Mouse (Mus musculus): ENCODE data around the gene Gnao1.

Gene Gnao1

DNA sequence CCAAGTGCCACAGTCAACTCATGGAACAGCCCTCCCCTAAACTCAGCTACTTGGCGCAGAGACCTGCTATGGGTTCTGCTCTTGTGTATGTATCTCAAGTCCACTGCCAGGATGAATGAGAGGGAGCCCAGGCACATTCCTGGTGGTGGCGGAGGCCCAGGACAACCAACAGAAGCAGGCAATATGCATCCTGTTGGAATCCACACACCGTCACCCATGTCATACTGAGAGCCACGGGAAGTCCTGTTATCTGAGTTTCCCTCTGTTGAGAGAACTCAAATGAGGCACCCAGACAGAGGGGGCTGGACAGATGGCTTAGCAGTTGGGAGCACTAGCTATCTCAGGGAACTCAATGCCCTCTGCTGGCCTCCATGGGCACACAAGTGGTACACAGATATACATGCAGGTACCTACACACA, 131.9 kb downstream of the Gnao1 start:
- no peak for DNase-seq (ENCODE audit: low spot score)

DNA sequence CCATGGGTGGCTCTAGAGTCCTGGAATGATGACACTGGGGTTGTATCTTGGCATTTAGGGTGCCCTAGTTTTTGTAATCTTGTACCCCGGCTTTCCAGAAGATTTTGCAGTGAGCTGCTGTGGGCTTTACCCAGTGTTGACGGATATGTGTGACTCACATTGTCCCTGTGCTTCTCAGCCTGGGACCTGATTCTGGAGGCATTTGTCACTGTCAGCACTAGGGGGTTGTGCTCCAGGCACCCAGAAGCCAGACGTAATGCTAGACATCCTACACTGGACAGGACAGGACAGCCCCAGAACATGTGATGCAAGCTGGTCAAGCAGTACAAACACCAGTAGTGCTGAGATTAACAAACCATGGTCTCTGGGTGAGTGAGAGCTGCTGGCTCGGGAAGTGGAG, 136.0 kb downstream of the Gnao1 start:
- DNase-seq (ENCODE audit: low spot score) = no peak

DNA sequence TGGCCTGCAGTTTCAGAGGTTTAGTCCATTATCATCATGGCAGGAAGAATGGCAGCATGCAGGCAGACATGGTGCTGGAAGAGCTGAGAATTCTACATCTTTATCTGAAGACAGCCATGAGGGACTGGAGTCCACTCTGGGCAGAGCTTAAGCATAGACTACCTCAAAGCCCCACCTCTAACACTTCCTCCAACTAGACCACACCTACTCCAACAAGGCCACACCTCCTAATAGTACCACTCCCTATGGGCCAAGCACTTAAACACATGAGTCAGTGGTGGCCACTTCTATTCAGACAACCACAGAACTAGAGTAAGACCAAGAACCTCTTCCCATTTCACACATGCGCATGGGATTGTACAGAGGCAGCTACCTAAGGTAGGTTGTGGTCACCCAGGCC, 136.6 kb downstream of the Gnao1 start:
- DNase-seq (ENCODE audit: low spot score) = no peak

DNA sequence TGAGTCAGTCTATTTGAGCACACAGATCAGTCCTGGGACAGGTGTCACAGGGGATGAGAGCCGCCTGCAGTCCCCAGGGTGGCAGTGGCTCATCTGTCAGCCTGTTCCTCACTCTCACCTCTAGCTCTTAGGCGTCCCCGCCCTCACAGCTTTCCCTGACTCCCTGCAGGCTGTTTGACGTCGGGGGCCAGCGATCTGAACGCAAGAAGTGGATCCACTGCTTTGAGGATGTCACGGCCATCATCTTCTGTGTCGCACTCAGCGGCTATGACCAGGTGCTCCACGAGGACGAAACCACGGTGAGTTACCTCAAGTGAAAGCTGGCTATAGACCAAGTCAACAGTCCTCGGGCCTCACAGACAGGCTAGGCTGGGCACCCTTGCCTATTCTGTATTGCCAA, 140.4 kb downstream of the Gnao1 start:
- DNase-seq (ENCODE audit: low spot score) = no peak

DNA sequence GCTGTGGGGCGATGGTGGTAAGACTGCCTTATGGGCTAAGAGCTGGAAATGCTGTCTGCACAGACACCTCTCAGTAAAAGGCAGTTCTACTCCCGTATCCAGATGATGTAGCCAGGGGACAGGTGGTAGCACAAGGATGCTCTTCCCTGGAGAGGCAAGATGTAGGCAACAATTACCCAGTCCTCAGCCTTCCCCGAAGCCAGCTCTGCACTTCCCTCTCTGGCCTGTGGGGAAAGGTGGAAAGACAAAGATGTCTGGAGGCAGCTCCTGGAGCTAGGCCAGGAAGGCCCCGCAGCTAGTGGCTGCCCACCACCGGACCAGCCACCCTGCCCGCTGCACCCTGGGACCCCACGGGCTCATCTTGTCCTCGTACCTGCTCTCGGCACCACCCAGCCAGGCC, 142.7 kb downstream of the Gnao1 start:
- no peak for DNase-seq (ENCODE audit: low spot score)

DNA sequence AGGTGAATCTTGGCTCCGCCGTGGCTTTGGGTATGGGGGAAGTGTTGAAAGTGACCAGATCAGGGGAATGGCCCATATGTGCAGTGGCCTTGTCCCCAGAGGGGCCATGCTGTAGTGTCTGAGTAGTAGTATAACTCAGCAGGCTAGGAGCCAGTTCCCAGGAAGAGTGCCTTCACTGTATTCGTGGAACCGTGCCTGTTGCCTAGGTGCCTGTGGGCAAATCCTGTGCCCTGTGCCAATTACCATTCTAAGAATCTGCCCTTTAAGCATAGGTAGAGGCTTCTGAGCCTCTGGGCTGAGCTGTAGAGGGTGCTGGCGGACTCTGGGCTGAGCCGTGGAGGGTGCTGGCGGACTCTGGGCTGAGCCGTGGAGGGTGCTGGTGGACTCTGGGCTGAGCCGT, 148.6 kb downstream of the Gnao1 start:
- DNase-seq (ENCODE audit: low spot score) = no peak

DNA sequence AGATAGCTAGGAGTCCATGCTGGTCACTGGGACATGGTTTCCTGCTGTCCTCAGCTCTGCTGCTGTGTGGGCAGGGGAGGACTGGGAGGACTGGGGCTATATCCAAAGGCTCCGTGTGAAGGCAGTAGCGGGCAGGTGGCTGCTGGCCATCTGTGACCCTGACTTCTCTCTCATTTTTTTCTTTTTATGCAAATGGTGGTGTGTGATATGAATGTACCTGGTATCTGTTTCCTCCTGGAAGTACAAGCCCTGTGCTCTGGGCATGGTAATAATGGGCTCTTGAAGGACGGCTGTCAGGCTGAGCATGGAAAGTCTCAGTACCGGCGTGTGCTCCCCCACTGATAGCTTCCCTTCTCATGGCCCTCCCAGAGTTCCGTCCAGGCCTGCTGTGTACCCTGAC, 151.1 kb downstream of the Gnao1 start:
- no peak for DNase-seq (ENCODE audit: low spot score)

DNA sequence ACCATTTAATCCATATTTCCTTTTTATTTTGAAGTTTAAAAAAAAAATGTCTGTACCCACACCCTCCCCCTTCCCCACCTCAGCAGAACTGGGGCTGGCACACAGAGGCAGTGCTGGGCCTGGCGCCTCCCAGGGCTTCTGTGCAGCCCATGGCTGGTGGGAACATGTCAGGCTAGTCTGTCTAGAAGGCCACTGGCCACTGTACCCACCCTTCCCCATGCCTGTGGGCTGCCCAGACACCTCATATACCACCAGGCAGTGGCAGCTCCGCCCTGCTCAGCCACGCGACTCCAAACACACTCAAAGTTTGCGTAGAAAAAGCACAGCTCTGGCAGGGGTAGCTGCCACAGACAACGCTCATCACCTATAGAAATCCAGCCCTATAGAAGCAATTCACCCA, 158.5 kb downstream of the Gnao1 start:
- DNase-seq (ENCODE audit: low spot score) = no peak

DNA sequence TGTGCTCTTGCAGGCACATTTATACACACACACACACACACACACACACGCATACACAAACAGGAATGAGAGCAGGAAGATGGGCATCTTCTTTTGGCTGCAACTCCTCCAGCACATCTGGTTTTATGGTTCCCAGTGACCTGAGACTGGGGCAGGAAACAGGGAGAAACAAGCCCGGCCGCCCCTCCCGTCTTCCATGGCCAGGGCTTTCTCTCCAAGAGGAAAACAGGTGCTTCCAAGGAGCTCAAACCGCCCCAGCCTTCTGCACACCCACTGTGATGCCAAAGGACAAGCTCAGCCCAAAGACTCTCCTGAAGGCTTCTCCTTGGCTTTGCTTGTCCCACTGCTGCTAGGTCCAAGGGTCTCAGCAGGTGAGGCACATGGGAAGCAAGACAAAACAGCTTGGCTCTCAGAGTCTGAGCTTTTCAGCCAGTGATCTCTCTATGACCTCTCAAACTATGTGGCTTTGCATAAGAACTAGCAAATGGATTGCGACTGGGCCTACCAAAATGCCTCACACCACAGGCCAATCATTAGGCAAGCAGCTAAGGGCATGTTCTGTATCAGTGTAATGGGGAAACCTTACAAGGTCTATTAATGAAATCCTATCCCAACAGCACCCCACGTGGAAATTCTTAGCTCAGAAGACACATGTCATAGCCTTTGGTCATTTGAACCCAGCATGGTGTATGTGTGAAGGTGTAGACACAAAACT, 160.0 kb downstream of the Gnao1 start:
- DNase-seq (ENCODE audit: low spot score) = no peak

DNA sequence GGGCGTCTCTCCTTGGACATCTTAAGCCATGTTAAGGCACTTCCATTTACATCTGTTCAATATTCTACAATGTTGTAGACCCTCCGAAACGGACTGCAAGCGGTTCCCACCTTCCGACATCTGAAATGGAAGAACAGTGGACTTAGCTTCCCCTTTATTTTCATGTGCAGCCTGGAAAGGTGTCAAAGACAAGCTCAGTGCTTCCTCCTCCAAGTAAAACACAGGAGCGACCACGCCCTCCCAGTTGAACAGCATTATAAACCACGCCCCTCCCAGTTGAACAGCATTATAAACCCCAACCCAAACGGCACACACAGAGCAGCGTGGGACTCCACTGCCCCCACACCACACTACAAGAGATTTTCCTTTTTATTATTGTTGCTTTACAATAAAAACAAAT, 161.7 kb downstream of the Gnao1 start:
- no peak for DNase-seq (ENCODE audit: low spot score)

DNA sequence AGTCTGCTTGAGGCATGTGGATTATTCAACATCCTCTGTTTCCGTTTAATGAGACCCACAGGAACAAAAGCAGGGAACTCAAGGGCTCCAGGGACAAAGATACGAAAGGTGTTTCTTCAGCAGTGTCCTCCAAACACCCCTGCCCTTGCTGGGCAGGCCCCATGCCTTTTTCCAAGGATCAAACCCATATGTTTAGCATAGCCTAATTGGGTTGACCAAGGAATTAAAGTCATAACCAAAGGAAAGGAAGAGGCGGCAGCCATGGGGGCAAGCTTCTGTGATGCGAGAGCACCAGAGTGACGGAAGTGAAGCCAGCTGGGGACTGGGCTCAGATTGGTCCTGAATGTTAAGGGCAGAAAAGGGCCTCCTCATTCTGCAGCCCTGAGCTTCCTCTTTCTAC, 162.4 kb downstream of the Gnao1 start:
- no peak for DNase-seq (ENCODE audit: low spot score)

DNA sequence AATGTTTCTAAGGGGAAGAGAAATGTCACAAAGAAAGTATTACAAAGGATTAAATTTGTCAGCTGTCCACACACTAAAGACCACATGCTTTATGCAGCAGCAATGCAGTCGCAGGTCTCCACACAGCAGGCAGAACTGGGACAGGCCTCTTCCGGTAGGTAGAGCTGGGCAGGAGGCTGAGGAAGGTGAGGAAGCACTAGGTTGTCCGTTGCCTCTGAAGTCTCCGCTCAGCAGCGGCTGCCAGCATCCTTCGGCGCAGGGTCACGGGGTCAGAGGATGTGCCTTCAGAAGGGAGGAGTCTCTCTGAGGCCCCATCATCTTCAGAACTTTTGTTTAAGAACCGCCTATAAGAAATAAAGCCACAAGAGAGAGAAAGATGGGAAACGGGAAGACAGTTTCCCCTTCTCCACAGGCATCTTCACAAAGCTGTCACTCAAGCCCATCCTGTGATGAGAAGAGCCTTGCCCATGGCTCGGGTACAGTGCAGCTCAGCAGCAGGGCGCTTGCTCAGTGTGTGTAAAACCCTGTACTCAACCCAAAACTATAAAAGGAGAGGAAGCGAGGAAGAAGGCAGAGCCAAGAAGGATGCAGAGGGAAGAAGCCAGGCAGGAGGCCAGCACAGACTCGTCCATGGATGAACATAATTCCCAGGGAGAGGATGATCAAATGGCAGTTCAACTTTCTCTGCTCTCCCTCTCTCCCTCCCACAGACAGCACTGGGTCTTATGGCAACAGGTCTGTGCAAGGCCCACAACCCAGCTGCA, 163.4 kb downstream of the Gnao1 start:
- DNase-seq (ENCODE audit: low spot score) = no peak

DNA sequence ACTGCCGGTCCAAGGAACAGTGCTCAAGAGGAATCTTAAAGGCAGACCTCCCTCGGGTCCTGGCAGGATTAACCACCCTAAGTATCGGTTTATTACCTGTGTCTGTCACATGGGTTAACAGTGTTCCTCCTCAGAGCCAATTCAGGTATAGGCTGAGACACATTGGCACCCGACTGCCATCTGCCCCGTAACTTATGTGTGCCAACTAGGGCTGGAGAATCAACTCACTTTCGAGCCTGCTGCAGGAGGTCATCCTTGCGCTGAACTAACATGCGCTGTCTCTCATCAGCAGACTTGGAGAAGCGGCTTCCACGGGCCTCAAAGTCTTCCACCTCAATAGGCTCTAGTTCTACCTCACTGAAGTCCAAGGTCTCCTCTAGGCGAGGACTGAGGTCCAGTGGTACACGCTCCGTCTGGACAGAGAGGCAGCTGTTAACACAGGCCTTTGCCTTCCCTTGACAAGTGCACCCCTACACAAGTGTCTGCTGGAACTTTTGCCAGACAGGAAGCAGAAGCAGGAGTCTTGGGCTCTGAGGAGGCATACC, 164.1 kb downstream of the Gnao1 start:
- DNase-seq (ENCODE audit: low spot score) = no peak

DNA sequence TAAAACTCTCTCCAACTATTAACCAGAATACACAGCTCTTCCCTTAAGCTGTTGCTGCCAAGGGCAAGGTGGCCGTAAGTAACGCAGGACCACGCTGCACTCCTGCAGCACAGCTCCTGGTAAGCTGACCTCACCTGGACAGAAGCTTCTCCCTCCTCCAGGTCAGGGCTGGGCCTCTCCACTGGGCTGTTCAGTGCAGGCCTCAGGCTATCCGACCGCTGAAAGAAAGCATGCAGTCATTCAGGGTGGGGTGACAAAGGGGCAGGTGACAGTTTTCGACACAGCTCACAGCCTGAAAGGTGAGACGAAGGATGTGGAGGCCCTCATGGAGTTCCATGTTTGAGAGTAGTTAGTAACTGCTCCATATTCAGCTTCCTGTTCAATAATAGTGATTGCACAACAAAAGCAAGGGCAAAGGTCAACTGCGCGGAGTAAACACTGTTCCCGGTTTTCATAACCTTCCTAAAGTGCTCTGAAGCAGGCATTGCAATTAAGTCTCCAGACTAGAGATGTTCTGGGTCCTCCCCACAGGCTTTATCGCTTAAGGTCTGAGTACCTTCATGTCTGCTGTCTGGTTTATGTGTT, 164.9 kb downstream of the Gnao1 start:
- DNase-seq (ENCODE audit: low spot score) = no peak

DNA sequence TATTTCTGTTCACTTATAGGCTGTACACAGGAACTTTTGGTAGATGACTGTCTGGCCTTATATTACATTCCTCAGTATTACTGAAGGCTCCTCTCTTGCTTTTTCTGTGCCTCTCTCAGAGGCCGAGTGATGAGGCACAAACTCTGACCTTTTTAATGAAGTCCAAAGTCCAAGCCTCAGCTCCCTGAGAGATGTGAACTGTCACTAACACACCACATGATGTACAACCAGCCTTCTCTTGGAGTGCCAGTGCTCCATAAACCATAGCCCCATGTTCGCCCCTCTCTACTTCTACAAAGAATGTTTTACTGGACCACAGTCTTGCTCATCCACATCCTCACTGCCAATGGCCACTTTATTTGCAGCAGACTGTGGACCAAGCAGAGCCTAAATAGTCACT, 165.6 kb downstream of the Gnao1 start:
- DNase-seq (ENCODE audit: low spot score) = no peak

DNA sequence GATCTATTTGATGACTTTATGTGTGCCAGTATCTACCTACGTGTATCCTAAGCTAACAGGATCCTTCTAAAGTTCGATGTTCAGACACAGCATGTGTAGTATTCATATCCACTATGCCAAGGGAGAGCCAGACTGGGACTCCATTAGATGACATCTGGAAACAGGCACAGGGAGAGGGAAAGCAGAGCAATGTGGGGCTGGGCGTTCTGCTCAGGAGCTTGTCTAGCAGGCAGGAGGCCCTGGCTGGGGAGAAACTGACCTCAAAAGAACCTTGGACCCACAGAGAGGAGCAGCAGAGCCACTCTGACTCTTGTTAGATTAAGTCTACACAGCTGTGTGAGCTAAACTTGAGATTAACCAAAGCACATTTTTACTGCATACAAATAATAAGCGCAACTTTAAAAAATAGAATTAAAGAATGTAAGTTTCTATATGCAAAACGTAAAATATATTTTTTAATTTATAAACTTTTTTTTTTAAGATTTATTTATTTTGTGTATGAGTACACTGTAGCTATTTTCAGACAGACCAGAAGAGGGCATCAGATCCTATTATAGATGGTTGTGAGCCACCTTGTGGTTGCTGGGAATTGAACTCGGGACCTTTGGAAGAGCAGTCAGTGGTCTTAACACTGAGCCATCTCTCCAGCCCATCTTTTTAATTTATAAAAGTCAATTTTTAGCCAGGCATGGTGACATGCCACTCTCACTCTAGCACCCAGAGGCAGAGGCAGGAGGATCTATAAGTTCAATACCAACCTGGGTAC, 166.9 kb downstream of the Gnao1 start:
- DNase-seq (ENCODE audit: low spot score) = no peak

DNA sequence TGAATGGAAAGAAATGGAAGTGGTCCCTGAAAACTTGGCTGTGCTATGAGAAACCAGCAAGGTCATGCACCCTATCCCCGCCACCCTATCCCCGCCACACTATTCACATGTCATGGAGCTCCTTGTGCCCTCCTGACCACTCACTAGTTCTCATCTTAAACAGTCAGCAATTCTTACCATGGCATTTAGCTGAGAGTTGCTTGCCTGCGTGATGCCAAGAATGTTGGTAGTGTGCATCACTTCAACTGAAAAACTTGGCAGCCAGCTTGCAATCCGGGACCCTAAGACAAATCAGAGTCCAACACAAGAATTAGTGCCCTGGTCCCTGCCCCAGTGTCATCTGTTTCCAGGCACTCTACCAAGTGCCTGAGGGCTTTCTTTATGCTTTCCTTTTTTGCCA, 170.4 kb downstream of the Gnao1 start:
- DNase-seq (ENCODE audit: low spot score) = no peak

DNA sequence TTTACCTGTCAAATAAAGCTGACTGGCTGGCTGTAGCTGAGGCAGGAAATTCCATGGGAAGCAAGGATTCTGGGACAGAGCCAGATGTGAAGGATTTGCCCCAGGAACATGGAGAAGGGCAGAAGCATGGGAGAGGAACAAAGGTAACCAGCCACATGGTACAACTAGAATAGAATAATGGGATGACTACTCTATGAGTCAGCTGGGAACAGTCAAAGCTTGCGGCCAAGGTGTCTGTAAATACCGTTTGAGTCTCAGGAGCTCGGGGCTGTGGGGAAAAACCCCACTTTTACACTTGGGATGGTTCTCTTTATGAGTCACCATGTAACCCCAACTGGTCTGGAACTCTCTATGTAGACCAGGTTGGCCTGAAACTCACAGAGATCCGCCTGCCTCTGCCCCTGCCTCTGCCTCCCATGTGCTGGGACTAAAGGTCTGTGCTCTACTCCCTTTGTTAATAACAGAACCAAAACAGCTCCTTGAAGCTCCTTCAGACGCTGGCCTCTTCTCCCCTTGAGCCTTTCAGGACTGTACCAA, 172.0 kb downstream of the Gnao1 start:
- no peak for DNase-seq (ENCODE audit: low spot score)

DNA sequence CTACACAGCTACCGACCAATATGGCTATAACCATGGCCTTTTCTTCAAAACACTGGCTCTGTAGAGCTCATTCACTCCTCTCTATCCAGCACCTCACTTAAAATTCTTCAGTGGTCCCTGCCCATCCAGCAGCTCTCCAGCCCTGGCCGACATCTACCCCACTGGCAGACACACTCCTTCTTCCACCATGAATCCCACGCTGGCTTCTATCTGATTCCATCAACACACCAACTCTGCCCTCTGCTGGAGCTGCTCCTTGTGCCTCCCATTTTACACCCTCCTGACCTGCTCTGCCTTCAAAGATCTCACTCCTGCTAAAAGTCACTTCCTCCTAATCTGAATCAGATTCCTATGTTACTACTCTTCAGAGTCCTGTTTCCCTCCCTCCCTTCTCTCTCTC, 174.1 kb downstream of the Gnao1 start:
- no peak for DNase-seq (ENCODE audit: low spot score)

DNA sequence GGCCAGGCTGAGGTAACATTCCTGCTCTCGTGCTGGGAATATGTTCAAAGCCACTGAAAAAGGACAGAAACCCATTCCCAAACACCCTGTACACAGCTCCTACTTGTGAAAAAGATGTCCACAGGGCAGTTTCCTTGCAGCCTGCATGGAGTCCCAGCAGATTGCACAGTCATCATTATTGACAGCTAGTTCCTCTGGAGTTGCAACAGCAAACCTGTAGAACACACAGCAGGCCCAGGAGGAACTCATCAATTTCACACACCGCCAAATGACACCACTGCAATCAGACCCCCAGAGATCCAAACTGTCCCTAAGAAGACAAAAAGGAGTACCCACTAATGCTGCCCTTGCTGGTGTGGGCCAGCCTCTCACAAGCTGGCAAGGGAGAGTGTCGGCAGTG, 175.0 kb downstream of the Gnao1 start:
- no peak for DNase-seq (ENCODE audit: low spot score)

DNA sequence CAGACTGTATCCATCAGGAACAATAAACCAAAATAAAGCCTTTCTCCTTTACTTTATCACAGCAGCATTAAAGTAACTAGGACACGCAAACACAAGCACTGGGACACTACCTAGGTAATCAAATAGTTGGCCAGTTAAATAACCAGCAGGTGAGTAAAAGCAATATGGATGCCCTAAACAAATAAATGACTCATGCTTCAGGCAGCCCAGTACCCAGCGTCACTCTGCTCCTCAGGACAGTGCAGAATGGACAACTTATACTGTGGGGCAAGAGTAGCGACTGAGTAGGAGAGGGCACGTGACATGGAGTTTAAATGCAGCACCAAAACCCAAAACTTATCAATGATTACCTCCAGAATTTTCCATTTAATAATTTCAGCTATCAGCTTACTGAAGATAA, 180.0 kb downstream of the Gnao1 start:
- DNase-seq (ENCODE audit: low spot score) = no peak

DNA sequence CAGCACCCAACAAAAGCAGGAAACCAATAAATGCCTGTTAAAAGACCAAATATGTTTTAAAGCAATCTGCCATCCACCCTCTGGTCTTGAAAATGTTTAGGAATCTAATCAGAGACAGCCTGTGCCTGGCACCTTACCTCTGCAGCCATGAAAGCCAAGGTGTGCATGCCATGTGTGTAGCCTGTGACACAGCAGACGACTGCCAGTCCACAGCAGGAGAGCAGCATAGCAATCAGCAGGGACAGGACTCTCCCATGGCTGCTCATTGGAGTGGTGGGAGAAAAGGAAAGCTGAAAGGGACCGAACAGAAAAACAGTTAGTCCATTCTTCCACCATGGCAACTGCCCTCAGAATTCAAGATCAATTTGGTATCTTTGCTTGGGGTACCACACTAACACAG, 189.2 kb downstream of the Gnao1 start:
- no peak for DNase-seq (ENCODE audit: low spot score)

Measured in MN1 (cell line).